Mouse (Mus musculus) limb, embryonic 13.5 days (tissue): ENCODE results near the gene Inafm2. TPM values are rescaled to one million over a fixed set of nuclear protein-coding genes. Genes with fewer than 3 reads are reported as not detected.

ENCODE experiments used
- ATAC-seq: fragments of 200-750 bp; cut with Nextera tagmentation; 2 replicates; pipeline ENCODE4 v1.8.0; 2017; ENCODE audit warnings: low read depth, moderate number of reproducible peaks, moderate TSS enrichment; ENCODE audit not compliant: low FRiP score
- H3K27ac ChIP-seq: fragments of 300-500 bp; sonication (generic); 2 replicates; pipeline ENCODE4 v1.5.1; 2015; ENCODE audit warnings: inconsistent platforms, mild to moderate bottlenecking, moderate library complexity
- H3K27me3 ChIP-seq: fragments of 300-500 bp; sonication (generic); 2 replicates; pipeline ENCODE4 v1.6.1; 2015; ENCODE audit warnings: mild to moderate bottlenecking, inconsistent platforms
- H3K36me3 ChIP-seq: fragments of 300-500 bp; sonication (generic); 2 replicates; pipeline ENCODE4 v1.6.1; 2015; ENCODE audit warnings: inconsistent platforms, mild to moderate bottlenecking, moderate library complexity
- H3K4me1 ChIP-seq: fragments of 300-500 bp; sonication (generic); 2 replicates; pipeline ENCODE4 v1.6.1; 2015; ENCODE audit warnings: inconsistent platforms
- H3K4me2 ChIP-seq: fragments of 300-500 bp; sonication (generic); replicated peaks from 2 replicates; pipeline ENCODE4 v1.6.1; 2015; ENCODE audit warnings: inconsistent platforms, mild to moderate bottlenecking, moderate library complexity
- H3K4me3 ChIP-seq: fragments of 300-500 bp; sonication (generic); 2 replicates; pipeline ENCODE4 v1.5.1; 2015; ENCODE audit warnings: moderate library complexity, mild to moderate bottlenecking, inconsistent platforms
- H3K9ac ChIP-seq: fragments of 300-500 bp; sonication (generic); 2 replicates; pipeline ENCODE4 v1.6.1; 2015; ENCODE audit warnings: mild to moderate bottlenecking, inconsistent platforms
- H3K9me3 ChIP-seq: fragments of 300-500 bp; sonication (generic); 2 replicates; pipeline ENCODE4 v1.6.1; 2016; ENCODE audit warnings: inconsistent platforms
- WGBS: fragments of 180-500 bp; shearing (Covaris S2); methylation state at CpG from one replicate; pipeline ENCODE4 v1.1.7; 2015; 5-methylcytosine and 5-hydroxymethylcytosine counted together
- polyA plus RNA-seq: library from polyadenylated mRNA; unstranded; fragments of >200 nt; fragmentation: Nextera tagmentation; extraction: Ambion mirVana; gene quantifications from 2 replicates; pipeline ENCODE4 v1.2.1, GENCODE M21; 2015

Gene Inafm2
- polyA plus RNA-seq, 1 experiment from 2014 or later, result 21.1 TPM

DNA sequence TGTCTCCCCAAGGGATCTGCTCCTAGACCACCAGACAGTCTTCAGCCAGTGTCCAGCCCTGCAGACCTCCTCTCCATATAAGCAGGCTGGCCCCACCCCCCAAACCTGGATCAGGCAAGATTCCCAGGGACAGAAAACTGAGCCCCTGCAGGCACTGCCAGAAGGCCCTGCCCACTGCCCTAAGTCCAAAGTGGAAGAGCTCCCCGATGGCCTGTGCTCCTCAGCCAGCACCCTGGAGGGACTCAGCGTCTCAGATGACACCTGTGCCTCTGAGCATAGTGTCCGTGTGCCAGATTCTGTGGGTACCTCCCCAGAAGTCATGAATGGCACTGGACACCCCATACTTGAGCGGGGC lies 46.7 kb downstream of the Inafm2 start:
- no peak overlapping the region for H3K27ac ChIP-seq
- peaks cover 46% of the 10 kb centered on the region for H3K27me3 ChIP-seq
- no peaks in the 10 kb centered on the region for H3K36me3 ChIP-seq
- no peak for ATAC-seq
- 81% methylated on average over 4 of the region's 4 CpGs for WGBS
- H3K9ac ChIP-seq, result no peak overlapping the region
- H3K4me1 ChIP-seq, result peaks cover 5% of the 10 kb centered on the region
- H3K9me3 ChIP-seq, result no peaks in the 10 kb centered on the region
- no peak overlapping the region for H3K4me2 ChIP-seq
- no peak overlapping the region for H3K4me3 ChIP-seq

DNA sequence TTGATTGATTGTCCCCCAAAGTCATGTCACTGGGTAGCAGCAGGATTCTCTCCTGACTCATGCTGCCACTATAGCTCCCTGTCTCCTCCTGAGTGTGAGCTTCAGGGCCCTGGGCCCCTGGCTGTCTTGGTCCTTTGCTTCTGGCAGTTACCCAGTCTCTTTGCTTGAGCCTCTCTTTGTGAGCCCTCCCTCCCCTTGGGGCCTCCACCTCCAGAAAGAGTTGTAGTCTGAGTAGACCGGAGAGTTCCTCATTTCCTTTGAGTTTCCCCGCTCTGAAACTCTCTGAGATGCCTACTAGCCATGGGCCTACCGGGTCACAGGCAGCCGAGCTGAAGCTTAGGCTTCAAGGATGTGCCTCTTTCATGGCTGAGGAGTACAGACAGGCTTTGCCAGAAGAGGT lies 48.1 kb downstream of the Inafm2 start:
- Histone ChIP-seq H3K4me1 (peaks cover 5% of the 10 kb centered on the region), H3K4me2 (no peak overlapping the region), H3K36me3 (no peaks in the 10 kb centered on the region), H3K27ac (no peak overlapping the region), H3K9me3 (no peaks in the 10 kb centered on the region), H3K9ac (no peak overlapping the region), H3K4me3 (no peak overlapping the region), H3K27me3 (peaks cover 39% of the 10 kb centered on the region)
- no peak for ATAC-seq
- WGBS, result 84% methylated on average over 4 of the region's 4 CpGs

Other genes starting within 250 kb of the Inafm2 start
- 6.8 and 7.3 TPM in 2 replicates for gene Bmf, start 196.1 kb upstream of the Inafm2 start, polyA plus RNA-seq
- 85.6 and 89.9 TPM in 2 replicates for gene Bub1b, start 147.5 kb upstream of the Inafm2 start, polyA plus RNA-seq
- gene Pak6, start 82.5 kb upstream of the Inafm2 start, polyA plus RNA-seq, result 1.8 and 3.3 TPM in 2 replicates
- 0.05 TPM in 1 of 2 replicates, not detected in the other for gene Ankrd63, start 41.8 kb upstream of the Inafm2 start, polyA plus RNA-seq
- gene Plcb2, start 17.3 kb upstream of the Inafm2 start, polyA plus RNA-seq, result 0.28 and 0.46 TPM in 2 replicates
- gene Ccdc9b, start 16.9 kb downstream of the Inafm2 start, polyA plus RNA-seq, result 0.78 and 0.85 TPM in 2 replicates
- gene Phgr1, start 27.0 kb downstream of the Inafm2 start, polyA plus RNA-seq, result not detected in 2 replicates
- 0.13 and 0.22 TPM in 2 replicates for gene Disp2, start 34.0 kb downstream of the Inafm2 start, polyA plus RNA-seq
- gene Knstrn, start 68.2 kb downstream of the Inafm2 start, polyA plus RNA-seq, result 106 and 107 TPM in 2 replicates
- 82.6 and 95.3 TPM in 2 replicates for gene Ivd, start 116.2 kb downstream of the Inafm2 start, polyA plus RNA-seq
- gene Bahd1, start 154.6 kb downstream of the Inafm2 start, polyA plus RNA-seq, result 3.7 and 3.8 TPM in 2 replicates
- 51.2 and 51.9 TPM in 2 replicates for gene Chst14, start 180.7 kb downstream of the Inafm2 start, polyA plus RNA-seq